8 mouse cellular contexts compared by ENCODE assay signal in genomic region chr4:148626623-148627185, GRCm38 (mm10). TPM values are rescaled to one million over a fixed set of nuclear protein-coding genes. Genes with fewer than 3 reads are reported as not detected.
A peak's percentile ranks its signal among the peaks of the same experiment; 100 is the strongest.
DNase-seq lines count a peak whose midpoint lies in the region; ATAC-seq lines count a peak whose summit lies in the region.

Gene Tardbp (minus strand): TSS chr4:148627019.

- no peaks in the 10 kb centered on the region for H3K27me3 ChIP-seq in heart, embryonic 13.5 days (replicated peaks)
- no peaks in the 10 kb centered on the region for H3K27me3 ChIP-seq in liver, embryonic 12.5 days (replicated peaks)
- H3K27me3 ChIP-seq in stomach, embryonic 15.5 days (replicated peaks) = no peaks in the 10 kb centered on the region

- H3K27ac ChIP-seq in heart, embryonic 13.5 days (replicated peaks) = peak within 1 kb of the TSS; percentile 95
- H3K27ac ChIP-seq in liver, embryonic 12.5 days = peak within 1 kb of the TSS; percentile 93
- peak within 1 kb of the TSS; percentile 88 for H3K27ac ChIP-seq in stomach, embryonic 15.5 days

- ATAC-seq in erythroid progenitor cell, adult 5-6 weeks (replicated peaks; ENCODE audit: low FRiP score, poor library complexity, severe bottlenecking) = peak; percentile 96
- ATAC-seq in heart, embryonic 13.5 days (ENCODE audit: extremely low read depth, insufficient number of reproducible peaks, low FRiP score, low TSS enrichment) = peak; percentile 96
- ATAC-seq in liver, embryonic 12.5 days = peak; percentile 92
- peak; percentile 94 for ATAC-seq in stomach, embryonic 15.5 days (ENCODE audit: insufficient read depth, low FRiP score, low read depth)

- DNase-seq in CD4-positive helper T cell, adult 2 months (ENCODE audit: low read depth, low spot score) = peak; percentile 97
- peak; percentile 84 for DNase-seq in brain, embryonic 18.5 days (ENCODE audit: low read depth, low spot score)
- peak; percentile 99 for DNase-seq in kidney, postnatal 10 days
- DNase-seq in natural killer cell, adult 2 months (ENCODE audit: low spot score in 2 of 2) = peak; percentile 96 to 97

- no peaks in the 10 kb centered on the region for H3K9me3 ChIP-seq in heart, embryonic 13.5 days
- no peaks in the 10 kb centered on the region for H3K9me3 ChIP-seq in liver, embryonic 12.5 days (replicated peaks)
- H3K9me3 ChIP-seq in stomach, embryonic 15.5 days = no peaks in the 10 kb centered on the region

- H3K36me3 ChIP-seq in heart, embryonic 13.5 days = peaks cover 34% of the 10 kb centered on the region
- peaks cover 36% of the 10 kb centered on the region for H3K36me3 ChIP-seq in liver, embryonic 12.5 days
- H3K36me3 ChIP-seq in stomach, embryonic 15.5 days = peaks cover 24% of the 10 kb centered on the region

- peak within 1 kb of the TSS; percentile 97 for H3K9ac ChIP-seq in heart, embryonic 13.5 days
- peak within 1 kb of the TSS; percentile 98 for H3K9ac ChIP-seq in liver, embryonic 12.5 days
- H3K9ac ChIP-seq in stomach, embryonic 15.5 days = peak within 1 kb of the TSS; percentile 80

- peaks cover 40% of the 10 kb centered on the region for H3K4me1 ChIP-seq in heart, embryonic 13.5 days
- H3K4me1 ChIP-seq in liver, embryonic 12.5 days = peaks cover 39% of the 10 kb centered on the region
- peaks cover 15% of the 10 kb centered on the region for H3K4me1 ChIP-seq in stomach, embryonic 15.5 days

- H3K4me3 ChIP-seq in heart, embryonic 13.5 days = peak within 1 kb of the TSS; percentile 82
- H3K4me3 ChIP-seq in liver, embryonic 12.5 days = peak within 1 kb of the TSS; percentile 86
- H3K4me3 ChIP-seq in stomach, embryonic 15.5 days (replicated peaks) = peak within 1 kb of the TSS; percentile 72

- H3K4me2 ChIP-seq in heart, embryonic 13.5 days = peak within 1 kb of the TSS; percentile 93
- peak within 1 kb of the TSS; percentile 91 for H3K4me2 ChIP-seq in liver, embryonic 12.5 days
- H3K4me2 ChIP-seq in stomach, embryonic 15.5 days = peak within 1 kb of the TSS; percentile 63

- WGBS in heart, embryonic 13.5 days = under 1% methylated on average over 50 of the region's 51 CpGs
- WGBS in liver, embryonic 12.5 days (ENCODE audit: insufficient replicate concordance) = under 1% methylated on average over 48 of the region's 51 CpGs
- under 1% methylated on average over 51 of the region's 51 CpGs for WGBS in stomach, embryonic 15.5 days

RNA-seq across cellular contexts. Expression of gene Tardbp, which starts in this region (rescaled TPM):
- 230 and 350 TPM in 2 replicates for total RNA-seq in erythroid progenitor cell, adult 5-6 weeks (2015; ENCODE audit: low replicate concordance)
- total RNA-seq in erythroid progenitor cell, adult 5-6 weeks (2017; ENCODE audit: low replicate concordance) = 315 and 491 TPM in 2 replicates
- polyA plus RNA-seq in heart, embryonic 13.5 days (2015; fragmentation: Nextera tagmentation; extraction: Ambion mirVana) = 170 and 176 TPM in 2 replicates
- polyA plus RNA-seq in liver, embryonic 12.5 days (2016; fragmentation: Nextera tagmentation; extraction: Ambion mirVana) = 220 and 226 TPM in 2 replicates
- 306 and 317 TPM in 2 replicates for polyA plus RNA-seq in stomach, embryonic 15.5 days (2015; fragmentation: Nextera tagmentation; extraction: Ambion mirVana)

Comparison
In these comparisons a context has a peak if more than half of its experiments do, and no peak if none do; other contexts are left out.
1. Peak in every context shown above with its lines: DNase-seq, ATAC-seq, H3K4me3 ChIP-seq and H3K27ac ChIP-seq.